Mouse (Mus musculus): Measurements from ENCODE around the gene Zfp687. TPM values are rescaled to one million over a fixed set of nuclear protein-coding genes. Genes with fewer than 3 reads are reported as not detected.
"Not testable (repeated sequence)": the region's sequence is repeated elsewhere in the genome, so short reads cannot be mapped to it uniquely, and the experiment has no call there.

Gene Zfp687
- polyA plus RNA-seq, 1 experiment from 2014 or later = 21.2 TPM

DNA sequence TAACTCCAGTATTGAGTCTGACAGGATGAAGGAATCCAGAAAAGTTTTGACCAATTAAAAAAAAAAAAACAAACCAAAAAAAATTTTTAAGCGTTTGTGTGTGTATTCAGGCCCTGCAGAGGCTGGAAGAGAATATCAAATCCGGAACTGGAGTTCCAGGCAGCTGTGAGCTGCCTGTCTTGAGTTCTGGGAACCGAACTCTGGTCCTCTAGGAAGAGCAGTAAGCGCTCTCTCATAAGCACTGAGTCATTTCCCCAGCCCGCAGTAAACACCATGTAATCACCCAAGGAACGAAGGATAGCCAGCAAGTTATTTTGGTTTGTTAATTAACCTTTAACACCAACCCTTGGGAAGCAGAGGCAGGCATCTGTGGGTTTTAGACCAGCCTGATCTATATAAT lies 28.0 kb upstream of the Zfp687 start:
- H3K4me2 ChIP-seq (replicated peaks) = peak overlapping the region; percentile 82; the same call in 1 of the 2 replicates
- H3K9ac ChIP-seq = no peak overlapping the region
- H3K36me3 ChIP-seq (replicated peaks; ENCODE audit: control insufficient read depth, insufficient read depth) = peaks cover 14% of the 10 kb centered on the region
- H3K4me3 ChIP-seq (replicated peaks; ENCODE audit: low read length) = no peak overlapping the region
- H3K27me3 ChIP-seq (ENCODE audit: control insufficient read depth, insufficient read depth, low read length) = no peaks in the 10 kb centered on the region
- peaks cover 14% of the 10 kb centered on the region for H3K4me1 ChIP-seq (replicated peaks; ENCODE audit: control insufficient read depth, insufficient read depth, low read length)
- DNase-seq (ENCODE audit: low spot score) (no peak), ATAC-seq (ENCODE audit: low FRiP score) (no peak)
- H3K9me3 ChIP-seq (ENCODE audit: control insufficient read depth, low read length) = no peaks in the 10 kb centered on the region
- WGBS = 80% methylated on average over 6 of the region's 6 CpGs
- H3K27ac ChIP-seq = no peak overlapping the region

DNA sequence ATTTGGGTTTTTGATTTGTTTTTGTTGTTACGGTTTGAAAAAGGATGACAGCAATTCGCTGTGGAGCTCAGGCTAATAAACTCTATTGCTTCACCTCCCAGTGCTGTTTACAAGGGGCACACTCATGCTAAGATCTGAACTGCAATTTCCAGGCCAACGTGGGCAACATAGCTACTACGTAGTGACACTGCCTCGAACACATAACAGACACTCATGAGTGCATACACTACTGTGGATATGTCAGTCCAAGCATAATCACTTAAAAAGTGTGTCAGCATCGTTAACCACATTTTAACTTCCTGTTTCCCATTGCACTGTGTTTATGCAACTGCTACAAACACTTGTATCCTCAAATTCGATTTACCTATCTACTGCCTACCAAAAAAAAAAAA lies 27.6 kb upstream of the Zfp687 start:
- Histone ChIP-seq H3K4me2 (replicated peaks) (peak overlapping the region; percentile 82), H3K4me3 (replicated peaks; ENCODE audit: low read length) (peak overlapping the region; percentile 93), H3K36me3 (replicated peaks; ENCODE audit: control insufficient read depth, insufficient read depth) (peaks cover 17% of the 10 kb centered on the region), H3K27me3 (ENCODE audit: control insufficient read depth, insufficient read depth, low read length) (no peaks in the 10 kb centered on the region), H3K9me3 (ENCODE audit: control insufficient read depth, low read length) (no peaks in the 10 kb centered on the region), H3K27ac (peak overlapping the region; percentile 34; the same call in 1 of the 2 replicates), H3K4me1 (replicated peaks; ENCODE audit: control insufficient read depth, insufficient read depth, low read length) (peaks cover 14% of the 10 kb centered on the region), H3K9ac (0 out of 2 replicates have a peak overlapping the region, but pooled peaks have one; percentile 35)
- DNase-seq (ENCODE audit: low spot score) = no peak
- 36% methylated on average over 7 of the region's 7 CpGs for WGBS
- ATAC-seq (ENCODE audit: low FRiP score) = peak; percentile 65

DNA sequence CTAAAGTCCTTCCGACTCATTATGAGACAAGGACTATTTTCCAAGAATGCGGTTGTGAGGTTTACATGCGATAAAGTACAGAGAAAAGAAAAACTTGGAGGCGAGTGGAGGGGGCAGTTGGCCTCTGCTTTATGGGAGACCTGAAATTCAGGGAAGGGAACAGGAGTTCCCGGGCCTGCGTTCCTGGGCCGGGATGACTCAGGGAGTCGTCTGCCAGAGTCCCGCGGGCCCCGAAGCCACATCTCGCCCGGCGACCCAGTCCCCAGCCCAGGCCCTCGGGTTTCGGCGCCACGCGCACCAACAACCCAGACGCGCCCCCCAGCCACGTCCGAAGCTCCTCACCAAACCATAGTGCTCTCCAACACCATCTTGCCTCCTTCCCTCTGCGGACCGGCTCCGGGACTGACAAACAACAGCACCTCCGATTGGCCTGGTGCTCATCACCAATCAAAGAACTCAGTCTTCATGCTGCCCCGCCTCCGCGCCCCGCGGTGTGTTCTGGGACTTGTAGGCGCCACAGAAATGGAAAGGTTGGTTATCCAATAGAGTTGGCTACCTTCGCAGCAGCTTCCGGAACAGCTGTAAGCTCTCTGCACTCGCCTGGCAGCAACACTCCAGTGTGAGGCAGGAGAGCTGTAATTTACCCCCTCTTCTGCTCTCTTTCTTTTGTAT lies 27.1 kb upstream of the Zfp687 start, which contains the start of gene Psmd4:
Gene Psmd4, minus strand, starts transcription at position 449 of the 672 bp plus-strand sequence.
- no peaks in the 10 kb centered on the region for H3K27me3 ChIP-seq (ENCODE audit: control insufficient read depth, insufficient read depth, low read length)
- H3K36me3 ChIP-seq (replicated peaks; ENCODE audit: control insufficient read depth, insufficient read depth) = peaks cover 18% of the 10 kb centered on the region
- ATAC-seq (ENCODE audit: low FRiP score) = peak; percentile 99
- H3K4me1 ChIP-seq (replicated peaks; ENCODE audit: control insufficient read depth, insufficient read depth, low read length) = peaks cover 14% of the 10 kb centered on the region
- DNase-seq (ENCODE audit: low spot score) = peak; percentile 98
- no peaks in the 10 kb centered on the region for H3K9me3 ChIP-seq (ENCODE audit: control insufficient read depth, low read length)
- H3K9ac ChIP-seq = peak within 1 kb of the TSS; percentile 89
- WGBS = under 1% methylated on average over 34 of the region's 36 CpGs
- H3K4me3 ChIP-seq (replicated peaks; ENCODE audit: low read length) = peak within 1 kb of the TSS; percentile 93
- peak within 1 kb of the TSS; percentile 48 for H3K27ac ChIP-seq
- H3K4me2 ChIP-seq (replicated peaks) = peak within 1 kb of the TSS; percentile 82

DNA sequence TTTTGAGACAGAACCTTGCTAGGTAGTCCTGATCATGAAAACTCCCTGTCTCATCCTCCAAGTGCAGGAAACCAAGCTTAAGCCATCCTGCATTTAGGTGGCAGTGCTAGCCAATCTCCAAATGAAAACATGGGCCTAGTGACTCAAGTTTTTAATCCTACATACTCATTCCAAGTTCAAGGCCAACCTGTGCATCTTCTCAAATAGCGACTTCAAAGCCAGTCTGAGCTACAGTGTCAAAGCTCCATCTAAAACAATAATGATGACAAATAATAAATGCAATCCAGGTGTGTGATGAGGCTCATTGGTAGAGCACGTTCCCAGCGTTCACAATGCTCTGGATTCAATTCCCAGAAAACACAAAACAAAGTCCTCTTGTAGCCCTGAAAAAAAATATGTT lies 26.4 kb upstream of the Zfp687 start:
- 16% methylated on average over 3 of the region's 3 CpGs for WGBS
- H3K4me3 ChIP-seq (replicated peaks; ENCODE audit: low read length) = peak overlapping the region; percentile 93
- H3K36me3 ChIP-seq (replicated peaks; ENCODE audit: control insufficient read depth, insufficient read depth) = peaks cover 25% of the 10 kb centered on the region
- peaks cover 14% of the 10 kb centered on the region for H3K4me1 ChIP-seq (replicated peaks; ENCODE audit: control insufficient read depth, insufficient read depth, low read length)
- DNase-seq (ENCODE audit: low spot score) (no peak), ATAC-seq (ENCODE audit: low FRiP score) (no peak)
- no peak overlapping the region for H3K27ac ChIP-seq
- no peaks in the 10 kb centered on the region for H3K9me3 ChIP-seq (ENCODE audit: control insufficient read depth, low read length)
- H3K27me3 ChIP-seq (ENCODE audit: control insufficient read depth, insufficient read depth, low read length) = no peaks in the 10 kb centered on the region
- peak overlapping the region; percentile 82 for H3K4me2 ChIP-seq (replicated peaks)
- peak overlapping the region; percentile 89 for H3K9ac ChIP-seq

DNA sequence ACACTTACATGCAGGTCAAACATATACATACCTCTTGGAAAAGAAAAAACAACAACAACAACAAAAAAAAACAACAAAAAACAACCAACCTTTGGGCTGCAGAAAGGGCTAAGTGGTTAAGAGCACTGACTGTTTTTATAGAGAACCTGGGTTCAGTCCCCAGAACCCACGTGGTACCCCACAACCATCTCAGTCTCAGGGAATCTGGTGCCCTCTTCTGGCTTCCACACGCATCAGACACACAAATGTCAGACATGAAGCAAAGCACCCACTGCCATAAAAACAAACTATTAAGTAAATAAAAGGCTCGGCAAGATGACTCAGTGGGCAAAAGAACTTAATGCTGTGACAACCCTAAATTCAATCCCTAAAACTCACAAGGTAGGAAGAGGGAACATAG lies 14.7 kb upstream of the Zfp687 start:
- 74% methylated on average over 3 of the region's 3 CpGs for WGBS
- no peaks in the 10 kb centered on the region for H3K27me3 ChIP-seq (ENCODE audit: control insufficient read depth, insufficient read depth, low read length)
- no peak overlapping the region for H3K27ac ChIP-seq
- no peaks in the 10 kb centered on the region for H3K9me3 ChIP-seq (ENCODE audit: control insufficient read depth, low read length)
- H3K4me3 ChIP-seq (replicated peaks; ENCODE audit: low read length) = no peak overlapping the region
- peaks cover 55% of the 10 kb centered on the region for H3K36me3 ChIP-seq (replicated peaks; ENCODE audit: control insufficient read depth, insufficient read depth)
- no peak for DNase-seq (ENCODE audit: low spot score)
- H3K4me1 ChIP-seq (replicated peaks; ENCODE audit: control insufficient read depth, insufficient read depth, low read length) = no peaks in the 10 kb centered on the region
- no peak overlapping the region for H3K4me2 ChIP-seq (replicated peaks)
- H3K9ac ChIP-seq = no peak overlapping the region
- ATAC-seq (ENCODE audit: low FRiP score) = no peak

DNA sequence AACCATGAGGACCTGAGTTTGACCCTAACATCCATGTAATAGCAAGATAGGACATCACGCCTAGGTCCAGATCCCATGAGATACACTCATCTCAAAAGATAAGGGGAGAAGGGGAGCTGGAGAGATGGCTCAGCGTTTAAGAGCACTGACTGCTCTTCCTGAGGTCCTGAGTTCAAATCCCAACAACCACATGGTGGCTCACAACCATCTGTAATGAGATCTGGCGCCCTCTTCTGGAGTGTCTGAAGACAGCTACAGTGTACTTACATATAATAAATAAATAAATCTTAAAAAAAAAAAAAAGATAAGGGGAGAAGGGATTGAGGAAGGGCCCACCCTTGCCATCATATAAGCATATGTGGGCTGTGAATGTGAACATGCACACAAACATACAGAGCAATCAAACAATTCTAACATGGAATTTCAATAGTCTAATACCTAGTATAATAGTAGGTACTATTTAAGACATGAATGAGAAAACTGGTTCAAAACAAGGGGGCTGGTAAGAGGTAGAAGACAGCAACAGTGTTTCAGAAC lies 14.1 kb upstream of the Zfp687 start:
- H3K4me2 ChIP-seq (replicated peaks); H3K27me3 ChIP-seq (ENCODE audit: control insufficient read depth, insufficient read depth, low read length); H3K9me3 ChIP-seq (ENCODE audit: control insufficient read depth, low read length); H3K4me1 ChIP-seq (replicated peaks; ENCODE audit: control insufficient read depth, insufficient read depth, low read length); DNase-seq (ENCODE audit: low spot score); H3K9ac ChIP-seq; H3K4me3 ChIP-seq (replicated peaks; ENCODE audit: low read length); ATAC-seq (ENCODE audit: low FRiP score); H3K27ac ChIP-seq: not testable (repeated sequence)
- 82% methylated on average over 3 of the region's 3 CpGs for WGBS
- H3K36me3 ChIP-seq (replicated peaks; ENCODE audit: control insufficient read depth, insufficient read depth) = peaks cover 49% of the 10 kb centered on the region

DNA sequence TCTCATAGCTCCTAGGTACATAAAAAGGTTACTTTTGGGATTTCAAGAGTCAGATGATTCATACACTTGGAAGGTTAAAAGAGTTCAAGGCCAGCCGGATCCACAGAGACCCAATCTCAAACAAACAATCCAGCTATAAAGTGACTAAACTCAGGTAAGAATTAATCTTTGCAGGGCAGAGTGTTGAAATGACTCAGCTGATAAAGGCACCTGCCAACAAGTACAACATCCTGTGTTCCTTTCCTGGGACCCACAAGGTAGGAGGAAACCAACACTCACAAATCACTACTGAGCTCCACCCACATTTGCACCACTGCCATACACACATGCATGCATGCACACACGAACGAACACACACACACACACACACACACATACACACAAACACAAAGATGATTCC lies 13.4 kb upstream of the Zfp687 start:
- no peak for DNase-seq (ENCODE audit: low spot score)
- no peak overlapping the region for H3K27ac ChIP-seq
- no peaks in the 10 kb centered on the region for H3K4me1 ChIP-seq (replicated peaks; ENCODE audit: control insufficient read depth, insufficient read depth, low read length)
- no peak overlapping the region for H3K4me3 ChIP-seq (replicated peaks; ENCODE audit: low read length)
- H3K36me3 ChIP-seq (replicated peaks; ENCODE audit: control insufficient read depth, insufficient read depth) = peaks cover 41% of the 10 kb centered on the region
- WGBS = 92% methylated on average over 3 of the region's 3 CpGs
- H3K9ac ChIP-seq = no peak overlapping the region
- H3K27me3 ChIP-seq (ENCODE audit: control insufficient read depth, insufficient read depth, low read length) = no peaks in the 10 kb centered on the region
- H3K9me3 ChIP-seq (ENCODE audit: control insufficient read depth, low read length) = no peaks in the 10 kb centered on the region
- no peak overlapping the region for H3K4me2 ChIP-seq (replicated peaks)
- ATAC-seq (ENCODE audit: low FRiP score) = no peak

DNA sequence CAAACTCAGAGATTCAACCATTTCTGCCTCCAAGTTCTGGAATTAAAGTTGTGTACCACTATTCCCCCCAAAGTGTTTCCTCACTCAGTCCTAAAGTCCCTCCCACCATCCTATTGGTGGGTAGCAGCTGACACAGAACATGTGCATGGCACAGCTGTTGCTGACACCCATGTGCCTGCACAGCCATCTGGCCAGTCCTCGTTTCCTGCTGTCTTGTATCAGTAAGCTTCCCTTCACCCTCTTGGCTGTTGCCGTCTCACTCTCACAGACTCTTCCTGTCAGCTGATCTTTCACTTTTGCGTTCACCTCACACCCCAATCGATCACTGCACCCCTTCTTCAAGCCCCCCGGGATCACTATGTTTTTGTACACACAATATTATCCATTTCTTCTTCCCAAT lies 12.5 kb upstream of the Zfp687 start:
- Histone ChIP-seq H3K4me1 (replicated peaks; ENCODE audit: control insufficient read depth, insufficient read depth, low read length) (no peaks in the 10 kb centered on the region), H3K27ac (no peak overlapping the region), H3K9ac (no peak overlapping the region), H3K27me3 (ENCODE audit: control insufficient read depth, insufficient read depth, low read length) (no peaks in the 10 kb centered on the region), H3K4me3 (replicated peaks; ENCODE audit: low read length) (no peak overlapping the region), H3K36me3 (replicated peaks; ENCODE audit: control insufficient read depth, insufficient read depth) (peaks cover 32% of the 10 kb centered on the region), H3K4me2 (replicated peaks) (no peak overlapping the region), H3K9me3 (ENCODE audit: control insufficient read depth, low read length) (no peaks in the 10 kb centered on the region)
- no peak for DNase-seq (ENCODE audit: low spot score)
- WGBS = 67% methylated on average over 5 of the region's 5 CpGs
- no peak for ATAC-seq (ENCODE audit: low FRiP score)

DNA sequence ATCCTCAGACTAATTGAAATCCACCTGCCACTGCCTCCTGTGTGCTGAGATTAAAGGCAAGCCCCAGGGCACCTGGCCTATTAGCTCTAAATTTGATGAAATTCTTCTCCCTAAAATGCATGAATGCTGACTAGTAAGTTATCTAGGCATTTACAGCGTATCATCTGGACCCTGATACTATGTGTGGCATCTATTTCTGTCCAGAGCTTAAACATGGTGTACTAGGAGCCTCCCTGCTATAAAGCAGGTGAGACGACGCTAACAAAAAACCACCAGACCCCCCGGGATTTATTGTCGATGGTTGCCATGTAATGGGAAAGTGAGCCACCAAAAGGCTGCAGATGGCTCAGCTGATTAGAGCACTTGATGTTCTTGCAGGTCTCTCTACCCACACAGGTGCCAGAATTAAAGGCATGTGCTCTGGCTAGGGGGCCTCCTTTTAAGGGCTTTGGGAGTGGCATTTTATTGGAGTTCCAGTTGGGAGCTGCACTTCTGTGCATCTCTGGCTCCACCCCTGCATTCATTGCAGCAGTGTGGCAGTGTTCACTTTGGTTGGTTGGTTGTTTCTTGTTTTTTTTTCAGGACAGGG lies 11.9 kb upstream of the Zfp687 start:
- H3K4me1 ChIP-seq (replicated peaks; ENCODE audit: control insufficient read depth, insufficient read depth, low read length) = no peaks in the 10 kb centered on the region
- no peak overlapping the region for H3K4me2 ChIP-seq (replicated peaks)
- no peak overlapping the region for H3K27ac ChIP-seq
- ATAC-seq (ENCODE audit: low FRiP score) = no peak
- H3K9ac ChIP-seq = no peak overlapping the region
- no peaks in the 10 kb centered on the region for H3K9me3 ChIP-seq (ENCODE audit: control insufficient read depth, low read length)
- peaks cover 27% of the 10 kb centered on the region for H3K36me3 ChIP-seq (replicated peaks; ENCODE audit: control insufficient read depth, insufficient read depth)
- no peak for DNase-seq (ENCODE audit: low spot score)
- 57% methylated on average over 5 of the region's 5 CpGs for WGBS
- H3K4me3 ChIP-seq (replicated peaks; ENCODE audit: low read length) = no peak overlapping the region
- no peaks in the 10 kb centered on the region for H3K27me3 ChIP-seq (ENCODE audit: control insufficient read depth, insufficient read depth, low read length)
